Mouse (Mus musculus) heart, embryonic 12.5 days (tissue): ENCODE measurements around the gene Apoc4. TPM values are rescaled to one million over a fixed set of nuclear protein-coding genes. Genes with fewer than 3 reads are reported as not detected.

Experiments used
- ATAC-seq: fragments of 200-750 bp; cut with Nextera tagmentation; 2 replicates; pipeline ENCODE4 v1.8.0; 2017; ENCODE audit warnings: moderate TSS enrichment, moderate library complexity; ENCODE audit not compliant: insufficient number of reproducible peaks, low FRiP score
- H3K27ac ChIP-seq: fragments of 300-500 bp; sonication (generic); 2 replicates; pipeline ENCODE4 v1.5.1; 2016; ENCODE audit warnings: mild to moderate bottlenecking, moderate library complexity; ENCODE audit not compliant: poor library complexity, severe bottlenecking
- H3K27me3 ChIP-seq: fragments of 300-500 bp; sonication (generic); replicated peaks from 2 replicates; pipeline ENCODE4 v1.6.1; 2016; ENCODE audit warnings: mild to moderate bottlenecking, moderate library complexity
- H3K36me3 ChIP-seq: fragments of 300-500 bp; sonication (generic); 2 replicates; pipeline ENCODE4 v1.6.1; 2016; ENCODE audit warnings: mild to moderate bottlenecking, moderate library complexity
- H3K4me1 ChIP-seq: fragments of 300-500 bp; sonication (generic); replicated peaks from 2 replicates; pipeline ENCODE4 v1.6.1; 2016; ENCODE audit warnings: mild to moderate bottlenecking
- H3K4me2 ChIP-seq: fragments of 300-500 bp; sonication (generic); 2 replicates; pipeline ENCODE4 v1.6.1; 2016; ENCODE audit warnings: mild to moderate bottlenecking, moderate library complexity
- H3K4me3 ChIP-seq: fragments of 300-500 bp; sonication (generic); 2 replicates; pipeline ENCODE4 v1.5.1; 2016; ENCODE audit warnings: mild to moderate bottlenecking
- H3K9ac ChIP-seq: fragments of 300-500 bp; sonication (generic); 2 replicates; pipeline ENCODE4 v1.6.1; 2016; ENCODE audit warnings: mild to moderate bottlenecking, moderate library complexity
- H3K9me3 ChIP-seq: fragments of 300-500 bp; sonication (generic); replicated peaks from 2 replicates; pipeline ENCODE4 v1.6.1; 2016; ENCODE audit warnings: mild to moderate bottlenecking, moderate library complexity
- WGBS: fragments of 180-500 bp; shearing (Covaris S2); methylation state at CpG from one replicate; pipeline ENCODE4 v1.1.7; 2016; 5-methylcytosine and 5-hydroxymethylcytosine counted together
- polyA plus RNA-seq: library from polyadenylated mRNA; unstranded; fragments of >200 nt; fragmentation: Nextera tagmentation; extraction: Ambion mirVana; gene quantifications from 2 replicates; pipeline ENCODE4 v1.2.1, GENCODE M21; 2016

Apoc4 gene
- polyA plus RNA-seq, 1 experiment from 2014 or later = 0.41 TPM

- no peak for ATAC-seq
- no peak overlapping the region for H3K4me2 ChIP-seq
- H3K36me3 ChIP-seq = peaks cover 85% of the 10 kb centered on the region
- H3K9me3 ChIP-seq = no peaks in the 10 kb centered on the region
- H3K9ac ChIP-seq = no peak overlapping the region
- H3K27ac ChIP-seq = no peak overlapping the region
- 72% methylated on average over 6 of the region's 6 CpGs for WGBS
- no peak overlapping the region for H3K4me3 ChIP-seq
- H3K27me3 ChIP-seq = no peaks in the 10 kb centered on the region
- peaks cover 12% of the 10 kb centered on the region; the same call in 1 of the 2 replicates for H3K4me1 ChIP-seq
These were observed 30.1 kb downstream of the Apoc4 start for GRCm38 (mm10) chr7:19651063-19651786.

- Histone ChIP-seq H3K27ac (no peak overlapping the region), H3K4me3 (no peak overlapping the region), H3K9me3 (no peaks in the 10 kb centered on the region), H3K27me3 (no peaks in the 10 kb centered on the region), H3K36me3 (peaks cover 97% of the 10 kb centered on the region), H3K4me1 (no peaks in the 10 kb centered on the region), H3K4me2 (no peak overlapping the region), H3K9ac (no peak overlapping the region)
- WGBS = 89% methylated on average over 4 of the region's 4 CpGs
- no peak for ATAC-seq
These were observed 40.1 kb downstream of the Apoc4 start for GRCm38 (mm10) chr7:19641223-19641622.

DNA sequence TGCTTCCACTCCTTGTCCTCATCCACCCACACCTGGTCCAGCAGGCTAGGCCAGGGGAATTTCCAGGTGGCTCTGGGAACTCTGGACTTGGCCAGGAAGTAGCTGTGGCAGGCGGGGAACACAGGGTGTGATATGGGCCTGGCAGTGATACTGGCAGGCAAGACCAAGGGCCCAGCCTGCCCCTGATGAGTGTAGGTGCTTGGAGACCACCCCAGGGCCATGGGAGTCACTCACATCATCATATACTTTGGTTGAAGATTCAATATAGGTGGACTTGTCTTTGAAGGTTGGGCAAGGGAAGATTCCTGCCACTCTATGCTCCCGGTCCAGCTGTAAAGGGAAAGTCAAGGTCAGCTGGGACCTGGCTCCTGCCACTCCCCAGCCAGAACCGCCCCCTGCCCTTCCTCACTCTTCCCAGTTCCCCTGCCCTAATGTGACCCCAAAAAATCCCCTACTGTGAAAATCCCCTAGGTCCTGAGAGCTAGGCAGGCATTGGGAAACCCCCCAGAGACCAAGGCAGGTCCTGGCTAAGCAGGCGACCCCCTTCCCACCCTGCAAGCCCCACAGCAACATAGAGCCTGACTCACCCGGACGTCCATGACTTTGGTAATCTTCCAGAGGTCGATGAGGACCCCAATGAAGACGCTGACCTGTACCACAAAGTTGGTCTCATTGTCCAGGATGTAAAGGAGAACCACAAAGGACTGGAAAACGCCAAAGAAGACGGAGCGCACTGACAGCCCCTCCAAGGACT, 46.0 kb downstream of the Apoc4 start:
- Histone ChIP-seq H3K36me3 (peaks cover 86% of the 10 kb centered on the region), H3K4me2 (no peak overlapping the region), H3K9ac (no peak overlapping the region), H3K9me3 (no peaks in the 10 kb centered on the region), H3K4me1 (no peaks in the 10 kb centered on the region), H3K4me3 (no peak overlapping the region), H3K27ac (no peak overlapping the region), H3K27me3 (no peaks in the 10 kb centered on the region)
- ATAC-seq = no peak
- 86% methylated on average over 11 of the region's 11 CpGs for WGBS

GRCm38 (mm10) chr7:19634591-19634990, 46.7 kb downstream of the Apoc4 start:
- H3K9ac ChIP-seq = no peak overlapping the region
- no peak overlapping the region for H3K27ac ChIP-seq
- no peak overlapping the region for H3K4me3 ChIP-seq
- H3K36me3 ChIP-seq = peaks cover 79% of the 10 kb centered on the region
- 95% methylated on average over 2 of the region's 2 CpGs for WGBS
- no peak overlapping the region for H3K4me2 ChIP-seq
- ATAC-seq = no peak
- H3K9me3 ChIP-seq = no peaks in the 10 kb centered on the region
- H3K27me3 ChIP-seq = no peaks in the 10 kb centered on the region
- no peaks in the 10 kb centered on the region for H3K4me1 ChIP-seq

GRCm38 (mm10) chr7:19633855-19634254, 47.4 kb downstream of the Apoc4 start:
- Histone ChIP-seq H3K27ac (no peak overlapping the region), H3K9me3 (no peaks in the 10 kb centered on the region), H3K27me3 (no peaks in the 10 kb centered on the region), H3K36me3 (peaks cover 72% of the 10 kb centered on the region), H3K4me2 (no peak overlapping the region), H3K4me3 (no peak overlapping the region), H3K9ac (no peak overlapping the region), H3K4me1 (no peaks in the 10 kb centered on the region)
- 91% methylated on average over 15 of the region's 15 CpGs for WGBS
- no peak for ATAC-seq

GRCm38 (mm10) chr7:19633197-19633596, 48.1 kb downstream of the Apoc4 start:
- WGBS = 88% methylated on average over 17 of the region's 17 CpGs
- Histone ChIP-seq H3K9me3 (no peaks in the 10 kb centered on the region), H3K4me2 (no peak overlapping the region), H3K36me3 (peaks cover 65% of the 10 kb centered on the region), H3K27me3 (no peaks in the 10 kb centered on the region), H3K27ac (no peak overlapping the region), H3K9ac (no peak overlapping the region), H3K4me3 (no peak overlapping the region), H3K4me1 (no peaks in the 10 kb centered on the region)
- no peak for ATAC-seq

DNA sequence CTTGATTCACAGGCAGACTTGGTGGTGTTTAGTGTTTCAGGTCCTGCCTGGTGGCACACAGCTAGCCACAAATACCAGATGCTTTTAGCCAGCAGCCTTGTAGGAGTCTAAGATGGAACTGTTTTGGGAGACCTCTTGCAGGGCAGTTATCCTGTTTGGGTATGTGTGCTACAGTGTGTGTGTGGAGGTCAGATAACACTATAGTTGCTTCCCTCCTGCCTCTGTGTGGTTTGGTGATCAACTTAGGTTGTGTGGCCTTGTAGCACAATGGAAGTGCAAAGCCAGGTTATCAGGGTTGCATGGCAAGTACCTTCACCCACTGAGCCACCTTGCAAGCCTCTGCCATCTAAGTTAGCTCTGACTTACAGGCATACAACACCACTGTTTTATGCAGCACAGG, 48.6 kb downstream of the Apoc4 start:
- Histone ChIP-seq H3K9ac (no peak overlapping the region), H3K27ac (no peak overlapping the region), H3K4me3 (no peak overlapping the region), H3K9me3 (no peaks in the 10 kb centered on the region), H3K4me2 (no peak overlapping the region), H3K36me3 (peaks cover 60% of the 10 kb centered on the region), H3K4me1 (no peaks in the 10 kb centered on the region), H3K27me3 (no peaks in the 10 kb centered on the region)
- no peak for ATAC-seq

- no peaks in the 10 kb centered on the region for H3K9me3 ChIP-seq
- H3K4me3 ChIP-seq = no peak overlapping the region
- H3K36me3 ChIP-seq = peaks cover 56% of the 10 kb centered on the region
- no peaks in the 10 kb centered on the region for H3K4me1 ChIP-seq
- H3K27ac ChIP-seq = no peak overlapping the region
- no peak overlapping the region for H3K4me2 ChIP-seq
- no peak overlapping the region for H3K9ac ChIP-seq
- no peak for ATAC-seq
- H3K27me3 ChIP-seq = no peaks in the 10 kb centered on the region
These were observed 49.0 kb downstream of the Apoc4 start for GRCm38 (mm10) chr7:19632275-19632674.

DNA sequence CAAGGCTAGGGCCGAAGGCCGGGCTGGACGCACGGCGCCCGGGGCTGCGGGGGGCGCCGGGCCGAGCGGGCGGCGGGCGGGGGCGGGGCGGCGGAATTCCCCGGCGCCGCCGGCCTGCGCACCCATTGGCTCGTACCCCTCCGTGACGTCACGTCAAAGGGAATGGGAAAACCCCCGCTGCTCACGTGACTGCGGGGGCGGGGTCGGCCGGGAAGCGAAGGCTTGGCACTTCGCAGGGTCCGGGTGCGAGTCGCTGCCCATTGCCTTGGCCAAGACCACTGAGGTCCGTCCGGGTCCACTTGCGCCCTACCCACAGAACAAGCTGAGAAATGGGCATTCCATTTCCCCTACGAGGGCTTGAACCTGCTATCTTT, 51.9 kb downstream of the Apoc4 start, which contains the start of gene Relb:
TSS of gene Relb (minus strand) at position 78 of the 374 bp plus-strand sequence.
- WGBS = under 1% methylated on average over 41 of the region's 41 CpGs
- peak; percentile 83 for ATAC-seq

DNA sequence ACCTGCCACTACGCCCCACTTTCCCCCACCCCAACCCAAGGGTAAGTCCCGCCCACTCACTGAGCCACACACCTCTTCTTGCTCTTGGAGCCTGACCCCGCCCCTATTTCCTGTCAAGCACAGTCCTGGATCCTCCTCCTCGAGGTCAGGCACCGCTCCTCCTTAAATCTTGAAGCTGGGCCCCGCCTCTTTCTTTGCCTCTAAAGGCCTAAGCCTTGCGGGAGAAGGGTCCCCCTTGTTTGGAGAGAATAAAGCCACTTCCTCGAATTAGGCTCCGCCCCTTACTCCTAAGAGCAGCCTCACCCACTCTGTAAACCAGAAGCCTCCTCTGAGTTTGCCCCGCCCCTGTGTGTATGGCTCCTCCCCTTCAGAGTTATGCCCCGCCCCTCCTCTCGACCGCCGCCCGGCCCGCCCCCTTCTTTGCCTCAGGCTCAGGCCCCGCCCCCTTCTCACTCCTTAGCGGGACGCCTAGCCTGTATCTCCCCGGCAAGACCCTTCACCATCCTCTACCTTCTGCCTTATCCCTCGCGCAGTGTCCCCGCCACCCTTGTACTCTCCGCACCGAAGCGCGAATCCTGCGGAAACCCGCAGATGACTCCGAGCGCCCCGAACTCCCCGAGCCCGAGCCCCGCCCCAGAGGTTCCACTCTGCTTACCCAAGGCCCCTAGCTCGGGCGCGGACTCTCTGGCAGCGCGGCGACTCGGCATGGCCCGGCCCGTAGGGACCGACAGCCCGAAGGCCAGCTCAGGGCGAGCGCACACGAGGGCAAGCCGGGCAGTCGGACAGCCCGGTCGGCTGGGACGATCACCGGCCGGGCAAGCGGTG, 52.5 kb downstream of the Apoc4 start:
- Histone ChIP-seq H3K9ac (peak overlapping the region; percentile 52), H3K27me3 (peaks cover 3% of the 10 kb centered on the region; the same call in 1 of the 2 replicates), H3K36me3 (peaks cover 21% of the 10 kb centered on the region), H3K4me3 (peak overlapping the region; percentile 58), H3K4me2 (peak overlapping the region; percentile 85), H3K4me1 (no peaks in the 10 kb centered on the region), H3K27ac (peak overlapping the region; percentile 69), H3K9me3 (no peaks in the 10 kb centered on the region)
- WGBS = 1% methylated on average over 57 of the region's 57 CpGs
- ATAC-seq = peak; percentile 89

More for the DNA sequence above, 51.9 kb downstream of the Apoc4 start, which contains the start of gene Relb:
- Histone ChIP-seq H3K4me3 (peak within 1 kb of the TSS; percentile 58), H3K4me1 (no peaks in the 10 kb centered on the region), H3K9me3 (no peaks in the 10 kb centered on the region), H3K27me3 (no peaks in the 10 kb centered on the region), H3K27ac (peak within 1 kb of the TSS; percentile 69), H3K4me2 (peak within 1 kb of the TSS; percentile 85), H3K36me3 (peaks cover 27% of the 10 kb centered on the region), H3K9ac (peak within 1 kb of the TSS; percentile 52)

DNA sequence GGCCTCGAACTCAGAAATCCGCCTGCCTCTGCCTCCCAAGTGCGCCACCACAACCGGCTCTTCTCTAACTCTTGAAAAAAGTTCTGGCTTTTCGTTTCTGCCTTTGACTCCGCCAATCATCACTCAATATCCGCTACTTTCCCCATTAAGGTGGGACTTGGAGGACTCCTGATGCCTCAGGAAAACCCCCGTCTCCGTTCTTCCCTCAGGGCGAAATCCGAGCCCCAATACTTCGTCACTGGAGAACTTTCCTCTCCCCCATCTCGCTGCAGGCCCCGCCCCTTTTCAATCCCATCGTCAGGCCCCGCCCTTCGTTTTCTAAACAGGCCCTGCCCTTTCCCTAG, 53.1 kb downstream of the Apoc4 start:
- no peaks in the 10 kb centered on the region for H3K4me1 ChIP-seq
- peak overlapping the region; percentile 85 for H3K4me2 ChIP-seq
- no peak overlapping the region for H3K9ac ChIP-seq
- ATAC-seq = no peak
- H3K36me3 ChIP-seq = peaks cover 15% of the 10 kb centered on the region
- no peaks in the 10 kb centered on the region for H3K9me3 ChIP-seq
- peak overlapping the region; percentile 69; the same call in 1 of the 2 replicates for H3K27ac ChIP-seq
- 11% methylated on average over 17 of the region's 17 CpGs for WGBS
- peaks cover 4% of the 10 kb centered on the region; the same call in 1 of the 2 replicates for H3K27me3 ChIP-seq
- peak overlapping the region; percentile 58 for H3K4me3 ChIP-seq
